In genomic region chr1:165075301-165076082, GRCm38 (mm10) we compare ENCODE assay signal across 7 mouse cellular contexts.
DNase-seq lines count a peak whose midpoint lies in the region; ATAC-seq lines count a peak whose summit lies in the region.

No protein-coding gene starts in this region.

- no peaks in the 10 kb centered on the region for H3K9me3 ChIP-seq in forebrain, embryonic 11.5 days (ENCODE audit: control insufficient read depth, low read length)
- peaks cover 9% of the 10 kb centered on the region; the same call in 1 of the 2 replicates for H3K9me3 ChIP-seq in heart, embryonic 16.5 days (replicated peaks; ENCODE audit: control insufficient read depth, low read length)
- no peaks in the 10 kb centered on the region for H3K9me3 ChIP-seq in neural tube, embryonic 15.5 days (replicated peaks)

- no peak overlapping the region for H3K4me3 ChIP-seq in forebrain, embryonic 11.5 days (ENCODE audit: low read depth, low read length)
- no peak overlapping the region for H3K4me3 ChIP-seq in heart, embryonic 16.5 days (ENCODE audit: low read length)
- no peak overlapping the region for H3K4me3 ChIP-seq in neural tube, embryonic 15.5 days (replicated peaks)

- no peaks in the 10 kb centered on the region for H3K27me3 ChIP-seq in forebrain, embryonic 11.5 days (ENCODE audit: control insufficient read depth, insufficient read depth, low read length)
- no peaks in the 10 kb centered on the region for H3K27me3 ChIP-seq in heart, embryonic 16.5 days (ENCODE audit: control insufficient read depth, insufficient read depth, low read length)
- H3K27me3 ChIP-seq in neural tube, embryonic 15.5 days (replicated peaks): no peaks in the 10 kb centered on the region

- no peaks in the 10 kb centered on the region for H3K36me3 ChIP-seq in forebrain, embryonic 11.5 days (ENCODE audit: control insufficient read depth, insufficient read depth, low read length)
- no peaks in the 10 kb centered on the region for H3K36me3 ChIP-seq in heart, embryonic 16.5 days (ENCODE audit: control insufficient read depth, insufficient read depth)
- no peaks in the 10 kb centered on the region for H3K36me3 ChIP-seq in neural tube, embryonic 15.5 days

- ATAC-seq in forebrain, embryonic 11.5 days (replicated peaks; ENCODE audit: low FRiP score): peak; percentile 86
- ATAC-seq in heart, embryonic 16.5 days (replicated peaks; ENCODE audit: extremely low read depth, insufficient read depth, low FRiP score): 0 out of 2 replicates have a peak, but pooled peaks have one; percentile 41
- ATAC-seq in neural tube, embryonic 15.5 days (ENCODE audit: low FRiP score): peak; percentile 92
- ATAC-seq in erythroblast, adult 5-6 weeks (replicated peaks; ENCODE audit: low FRiP score, poor library complexity, severe bottlenecking): no peak

- peaks cover 6% of the 10 kb centered on the region; the same call in 1 of the 2 replicates for H3K4me1 ChIP-seq in forebrain, embryonic 11.5 days (replicated peaks; ENCODE audit: control insufficient read depth, insufficient read depth, low read length)
- H3K4me1 ChIP-seq in heart, embryonic 16.5 days (ENCODE audit: control insufficient read depth, insufficient read depth, low read length): no peaks in the 10 kb centered on the region
- H3K4me1 ChIP-seq in neural tube, embryonic 15.5 days: peaks cover 24% of the 10 kb centered on the region

- DNase-seq in 3T3-L1 (ENCODE audit: low read depth, low spot score) (peak; percentile 81), ES-CJ7 (ENCODE audit: low read depth, low spot score) (peak; percentile 27)
- no peak for DNase-seq in forebrain, embryonic 11.5 days (ENCODE audit: low spot score)
- DNase-seq in layer of hippocampus, postnatal 25 days (ENCODE audit: extremely low spot score in 1 of 2, low spot score in 1 of 2): peak; percentile 38 to 55

- no peak overlapping the region for H3K27ac ChIP-seq in forebrain, embryonic 11.5 days (ENCODE audit: low read depth, low read length)
- 0 out of 2 replicates have a peak overlapping the region, but pooled peaks have one; percentile 48 for H3K27ac ChIP-seq in heart, embryonic 16.5 days (ENCODE audit: low read length)
- H3K27ac ChIP-seq in neural tube, embryonic 15.5 days (replicated peaks): peak overlapping the region; percentile 87

- no peak overlapping the region for H3K9ac ChIP-seq in forebrain, embryonic 11.5 days (ENCODE audit: low read length)
- H3K9ac ChIP-seq in heart, embryonic 16.5 days (ENCODE audit: low read length): no peak overlapping the region
- no peak overlapping the region for H3K9ac ChIP-seq in neural tube, embryonic 15.5 days (replicated peaks)

- no peak overlapping the region for H3K4me2 ChIP-seq in forebrain, embryonic 11.5 days (ENCODE audit: low read depth, low read length, severe bottlenecking)
- no peak overlapping the region for H3K4me2 ChIP-seq in heart, embryonic 16.5 days (ENCODE audit: low read depth, low read length)
- peak overlapping the region; percentile 13; the same call in 1 of the 2 replicates for H3K4me2 ChIP-seq in neural tube, embryonic 15.5 days

- WGBS in forebrain, embryonic 11.5 days: 30% methylated on average over 5 of the region's 5 CpGs
- 54% methylated on average over 5 of the region's 5 CpGs for WGBS in heart, embryonic 16.5 days
- WGBS in neural tube, embryonic 15.5 days: 22% methylated on average over 5 of the region's 5 CpGs
